Mouse (Mus musculus) cerebellum, postnatal 10 days (tissue): ENCODE results near the gene Zfhx3.

Source experiments
- DNase-seq, 2 experiments: peaks; one replicate each; pipeline ENCODE4 v3.0.0; 2021; ENCODE audit warnings: mixed read lengths in 2 of 2

Zfhx3 gene

DNA sequence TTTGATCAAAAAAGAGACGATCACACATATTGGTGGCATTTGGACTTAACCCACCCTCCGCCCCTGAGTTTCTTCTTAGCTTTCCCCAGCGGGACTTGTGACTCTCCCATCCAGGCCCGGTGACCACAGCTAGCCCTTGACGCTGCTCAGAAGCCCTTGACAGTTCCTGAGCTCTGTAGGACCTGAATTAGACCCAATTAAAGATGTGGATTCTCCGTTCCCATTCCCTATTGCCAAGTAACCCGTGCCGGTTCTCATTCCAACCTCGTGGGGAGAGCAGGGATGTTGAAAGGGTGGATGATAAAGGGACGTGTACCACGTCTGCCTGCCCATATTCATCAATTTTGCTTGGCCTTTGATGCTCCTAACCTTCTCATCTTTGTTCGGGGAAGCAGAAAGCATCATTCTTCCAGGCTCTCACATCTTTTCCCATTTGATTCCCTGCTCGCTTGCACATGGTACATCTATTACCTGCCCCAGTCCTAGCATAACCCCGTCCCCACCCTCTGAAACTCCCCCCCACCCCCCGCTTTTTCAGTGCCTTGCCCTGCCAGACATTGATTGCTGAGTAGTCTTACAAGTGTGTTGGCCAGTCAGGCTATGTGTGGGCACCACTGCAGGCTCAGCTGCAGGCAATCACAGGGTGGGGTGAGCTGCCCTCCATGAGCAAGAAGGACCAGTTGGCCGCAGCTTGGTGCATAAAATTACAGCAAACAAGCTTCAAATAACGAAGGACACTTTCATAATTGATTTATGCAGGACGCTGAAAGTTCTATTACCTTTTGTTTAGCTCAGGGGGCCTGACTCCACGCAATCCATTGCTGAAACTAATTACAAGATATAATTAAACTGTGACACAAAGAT lies 525.0 kb downstream of the Zfhx3 start:
- no peak for DNase-seq

DNA sequence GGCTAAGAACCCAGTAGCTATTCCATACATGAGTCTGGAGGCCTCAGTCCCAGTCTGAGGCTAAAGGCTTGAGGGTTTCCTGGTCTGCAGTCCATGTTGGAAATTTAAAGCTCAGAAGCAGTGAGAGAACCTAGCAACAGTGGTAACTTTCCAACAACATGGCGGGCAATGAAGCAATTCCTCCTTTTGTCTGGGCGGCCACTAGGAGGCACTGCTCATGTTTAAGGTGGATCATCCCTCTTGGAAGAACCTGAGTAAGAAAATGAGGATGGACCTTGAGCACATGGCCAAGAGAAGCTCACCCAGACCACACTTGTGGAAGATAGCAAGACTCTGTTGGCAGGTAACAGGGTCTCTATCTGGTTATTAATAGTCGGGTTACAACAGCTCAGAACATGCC lies 527.8 kb downstream of the Zfhx3 start:
- DNase-seq: no peak

DNA sequence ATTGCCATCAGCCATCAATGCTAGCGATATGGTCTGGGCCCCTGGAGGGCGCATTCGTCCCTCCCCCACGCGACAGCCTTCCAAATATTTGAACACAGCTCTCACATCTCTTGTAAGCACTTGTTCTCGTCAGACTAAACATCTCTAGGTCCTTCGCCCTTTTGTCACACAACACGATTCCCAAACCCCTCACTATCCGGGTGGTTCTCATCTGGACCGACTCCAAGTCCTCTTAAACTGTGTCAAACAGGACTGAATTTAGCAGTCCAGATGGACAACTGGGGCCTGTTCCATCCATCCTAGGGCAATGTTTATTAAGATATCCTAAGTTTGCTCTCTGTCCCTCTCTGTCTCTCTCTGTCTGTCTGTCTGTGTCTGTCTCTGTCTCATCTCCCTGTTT lies 532.1 kb downstream of the Zfhx3 start:
- DNase-seq: peak; percentile 18 to 32

DNA sequence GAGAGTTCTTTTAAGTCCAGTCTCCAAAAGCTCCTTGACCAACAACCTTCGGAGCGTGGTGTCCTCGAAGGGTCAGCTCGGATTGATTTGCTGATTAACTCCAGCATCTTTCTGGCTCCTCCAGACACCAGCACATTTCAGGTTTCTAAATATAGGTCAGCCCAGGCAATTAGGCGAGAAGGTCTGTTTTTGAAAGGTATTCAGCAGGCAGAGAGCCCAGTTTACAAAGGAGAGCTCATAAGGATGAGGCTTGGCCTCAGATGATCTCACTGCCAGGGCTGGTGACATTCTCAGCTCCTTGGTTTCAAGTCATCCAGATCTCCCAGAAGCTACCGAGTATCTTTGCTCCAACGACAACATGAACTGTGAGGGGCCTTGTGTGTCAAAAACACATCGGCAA lies 535.7 kb downstream of the Zfhx3 start:
- DNase-seq: peak; percentile 58 to 66

DNA sequence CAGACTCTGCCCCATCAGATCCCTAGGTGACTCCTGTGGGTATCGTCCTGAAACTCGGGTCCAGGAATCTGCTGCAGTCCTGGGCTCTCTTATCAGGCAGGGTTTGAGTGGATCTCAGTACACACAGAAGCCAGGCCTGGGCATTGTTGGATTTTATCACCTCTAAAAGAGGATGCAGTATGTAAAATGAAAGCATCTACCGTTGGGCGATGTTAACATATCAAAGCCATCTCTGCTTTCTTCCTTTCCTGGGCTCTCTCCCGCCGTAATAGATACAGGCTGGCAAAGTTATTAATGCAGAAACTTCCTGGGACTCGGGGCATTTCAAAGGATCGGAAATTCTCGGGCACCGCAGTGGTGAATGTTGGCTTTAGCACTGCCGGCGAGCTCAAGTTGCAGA lies 537.7 kb downstream of the Zfhx3 start:
- no peak for DNase-seq

DNA sequence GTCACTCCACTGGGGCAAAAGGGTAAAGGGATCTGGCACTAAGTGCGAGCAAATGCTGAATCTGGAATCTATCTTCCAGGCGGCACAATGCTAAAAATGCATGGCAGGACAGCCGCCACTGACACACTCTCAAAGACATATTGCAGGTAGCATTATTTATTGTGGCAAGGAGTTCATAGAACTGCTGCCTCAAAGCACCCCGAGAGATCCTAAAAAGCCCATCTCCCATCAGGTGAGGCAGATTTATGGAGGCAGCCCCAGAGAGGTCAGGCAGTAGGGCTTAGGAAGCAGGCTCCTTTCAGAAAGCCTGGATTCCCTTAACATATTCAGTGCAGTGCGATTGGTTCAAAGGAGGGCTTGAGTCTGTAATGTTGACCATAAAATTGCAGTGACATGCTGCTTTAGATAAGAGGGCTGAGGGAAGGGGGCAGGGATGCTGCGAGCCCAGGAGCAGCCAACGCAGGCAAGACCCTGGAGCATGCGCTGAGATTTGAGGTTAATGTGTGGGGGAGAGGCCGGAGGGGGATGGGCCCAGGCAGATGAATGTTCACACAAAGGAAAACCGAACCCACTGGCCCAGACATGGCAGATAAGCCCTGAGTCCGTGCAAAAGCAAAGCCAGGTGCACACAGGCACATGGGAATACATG lies 538.8 kb downstream of the Zfhx3 start:
- peak in 1 of 2 experiments; percentile 23 for DNase-seq

DNA sequence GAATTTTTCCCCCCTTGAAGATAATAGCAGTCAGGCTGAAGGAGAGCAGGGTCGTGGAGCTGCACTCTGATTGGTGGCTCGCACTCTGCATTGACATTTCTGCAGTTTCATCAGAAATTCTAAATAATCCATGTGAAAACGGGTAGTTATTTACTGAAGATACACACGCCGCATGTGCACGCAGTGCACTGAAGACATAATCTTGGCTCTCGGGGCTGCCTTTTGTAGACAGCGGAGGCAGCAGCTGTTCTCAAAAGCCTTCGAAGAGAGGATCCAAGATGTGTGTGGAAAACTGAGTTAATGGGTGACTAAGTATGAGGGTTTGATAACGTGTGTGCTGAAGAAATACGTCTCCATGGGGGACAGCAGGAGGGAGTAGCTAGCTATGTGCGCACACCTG lies 553.7 kb downstream of the Zfhx3 start:
- DNase-seq: no peak

DNA sequence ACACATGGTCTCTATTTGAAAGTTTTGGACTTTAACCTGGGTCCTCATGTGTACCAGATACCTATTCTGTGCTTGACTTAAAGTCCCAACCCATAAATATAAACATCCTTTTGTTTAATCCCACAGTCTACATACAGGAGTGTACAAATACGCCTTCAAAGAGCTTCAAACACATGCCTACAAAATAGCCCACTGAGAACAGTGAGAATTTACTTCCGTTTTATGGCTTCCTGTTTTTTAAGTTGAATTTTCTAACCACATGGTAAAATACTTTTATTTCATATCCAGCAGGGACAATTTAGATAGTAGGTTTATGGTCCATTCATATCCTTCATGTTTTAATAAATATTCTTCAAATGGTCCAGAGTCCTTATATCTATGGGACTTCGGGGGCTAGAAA lies 564.3 kb downstream of the Zfhx3 start:
- no peak for DNase-seq

- DNase-seq: no peak
These were observed 565.3 kb downstream of the Zfhx3 start for GRCm38 (mm10) chr8:108507769-108508168.

GRCm38 (mm10) chr8:108510641-108511325 lies 568.3 kb downstream of the Zfhx3 start:
- peak; percentile 42 to 56 for DNase-seq

- peak in 1 of 2 experiments; percentile 16 for DNase-seq
These were observed 575.7 kb downstream of the Zfhx3 start for GRCm38 (mm10) chr8:108518116-108518515.

- no peak for DNase-seq
These were observed 579.6 kb downstream of the Zfhx3 start for GRCm38 (mm10) chr8:108522050-108522449.

DNA sequence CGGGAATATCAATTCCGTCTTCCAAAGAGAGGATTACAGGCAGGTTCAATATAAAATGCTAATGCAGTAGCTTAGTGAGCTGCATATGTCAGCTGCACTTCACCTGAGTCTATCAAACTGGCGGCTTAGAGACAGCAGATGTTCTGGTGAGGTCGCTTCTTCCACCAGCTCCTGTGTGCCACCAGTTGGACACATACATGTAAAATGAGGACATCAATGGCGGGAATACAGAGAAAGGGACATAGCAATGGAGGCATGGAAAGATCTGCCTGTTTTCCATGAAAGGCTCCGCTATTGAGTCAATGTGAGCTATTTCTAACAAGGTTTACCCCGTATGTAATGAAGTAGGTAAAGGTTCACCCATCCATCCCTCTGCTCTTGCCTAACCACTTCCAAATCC lies 587.0 kb downstream of the Zfhx3 start:
- DNase-seq: no peak

DNA sequence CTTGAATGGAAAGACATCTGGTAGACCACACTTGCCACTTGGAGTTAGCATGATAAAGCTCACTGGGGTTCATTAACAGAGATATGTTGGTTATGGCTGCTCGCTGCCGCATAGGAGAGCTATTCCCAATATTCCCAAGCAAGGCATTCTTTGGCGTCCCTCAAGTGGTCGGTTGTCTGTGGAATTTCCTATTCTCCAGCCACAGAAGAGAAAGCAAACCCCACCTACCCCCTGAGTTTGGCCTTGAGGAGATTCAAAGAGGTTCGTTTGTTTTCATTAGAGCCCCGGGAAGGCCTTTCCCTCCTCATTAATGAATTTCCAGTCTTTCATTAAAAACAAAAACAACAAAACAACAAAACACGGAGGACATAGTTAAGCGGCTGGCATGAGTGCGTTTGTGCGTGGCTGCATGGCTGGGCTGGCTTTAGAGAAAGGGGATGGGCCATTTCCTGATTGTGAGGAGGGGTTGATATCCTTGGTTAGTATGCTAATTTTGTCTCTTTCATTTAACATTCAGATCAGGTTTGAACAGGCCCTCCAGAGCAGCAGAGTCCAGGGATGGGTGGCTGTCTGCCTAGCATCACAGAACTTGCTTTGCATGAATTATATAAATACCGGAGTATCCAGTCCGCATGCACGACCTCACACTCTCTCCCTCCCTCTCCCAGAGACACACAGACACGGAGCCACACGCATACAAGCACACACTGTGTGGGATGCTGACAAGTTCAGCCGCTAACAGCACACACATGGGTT lies 592.9 kb downstream of the Zfhx3 start:
- DNase-seq: no peak

- DNase-seq: peak in 1 of 2 experiments; percentile 47
These were observed 593.7 kb downstream of the Zfhx3 start for GRCm38 (mm10) chr8:108536186-108536585.

DNA sequence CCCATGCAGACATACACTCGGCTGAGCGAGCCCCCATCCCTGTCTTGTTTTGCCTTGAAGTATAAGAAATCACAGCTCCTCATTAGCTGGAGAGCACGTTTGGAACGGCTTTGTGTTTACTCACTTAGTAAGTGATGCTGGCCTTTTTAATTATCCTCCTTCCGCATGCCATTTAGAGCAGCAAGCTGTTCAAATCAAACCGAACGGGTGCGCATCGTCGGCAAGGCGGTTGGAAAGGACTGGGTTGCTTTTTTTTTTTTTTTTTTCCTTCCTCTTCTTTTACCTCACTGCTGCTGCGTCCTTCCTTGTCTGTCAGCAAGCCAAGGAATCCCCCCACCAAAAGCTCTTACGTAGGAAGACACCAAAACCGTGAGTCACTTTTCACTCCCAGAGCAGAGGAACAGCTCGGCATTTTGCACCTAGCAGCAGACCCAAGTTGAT lies 594.5 kb downstream of the Zfhx3 start:
- DNase-seq: peak; percentile 34 to 46

GRCm38 (mm10) chr8:108537686-108538551 lies 595.5 kb downstream of the Zfhx3 start:
- DNase-seq: peak; percentile 58 to 63

GRCm38 (mm10) chr8:108538929-108539555 lies 596.6 kb downstream of the Zfhx3 start:
- no peak for DNase-seq

DNA sequence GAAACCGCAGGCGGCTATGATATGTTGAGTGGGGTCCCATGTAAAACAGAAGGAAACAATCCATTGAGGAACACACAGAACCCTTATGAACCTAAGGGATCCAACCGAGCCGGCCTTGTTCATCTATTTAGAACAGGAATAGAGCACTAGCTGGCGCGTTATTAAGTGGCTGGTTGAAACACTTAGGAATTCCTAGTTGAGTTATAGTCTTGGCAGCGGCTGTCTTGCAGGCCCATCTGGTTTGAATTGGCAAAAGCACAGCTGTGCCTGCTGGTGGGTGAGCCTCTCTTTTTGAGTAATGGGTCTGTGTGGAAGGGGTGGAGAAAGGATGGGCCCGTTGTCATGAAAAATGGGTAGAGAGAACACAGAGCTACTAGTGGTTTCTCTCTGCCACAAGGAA lies 610.1 kb downstream of the Zfhx3 start:
- peak in 1 of 2 experiments; percentile 42 for DNase-seq

DNA sequence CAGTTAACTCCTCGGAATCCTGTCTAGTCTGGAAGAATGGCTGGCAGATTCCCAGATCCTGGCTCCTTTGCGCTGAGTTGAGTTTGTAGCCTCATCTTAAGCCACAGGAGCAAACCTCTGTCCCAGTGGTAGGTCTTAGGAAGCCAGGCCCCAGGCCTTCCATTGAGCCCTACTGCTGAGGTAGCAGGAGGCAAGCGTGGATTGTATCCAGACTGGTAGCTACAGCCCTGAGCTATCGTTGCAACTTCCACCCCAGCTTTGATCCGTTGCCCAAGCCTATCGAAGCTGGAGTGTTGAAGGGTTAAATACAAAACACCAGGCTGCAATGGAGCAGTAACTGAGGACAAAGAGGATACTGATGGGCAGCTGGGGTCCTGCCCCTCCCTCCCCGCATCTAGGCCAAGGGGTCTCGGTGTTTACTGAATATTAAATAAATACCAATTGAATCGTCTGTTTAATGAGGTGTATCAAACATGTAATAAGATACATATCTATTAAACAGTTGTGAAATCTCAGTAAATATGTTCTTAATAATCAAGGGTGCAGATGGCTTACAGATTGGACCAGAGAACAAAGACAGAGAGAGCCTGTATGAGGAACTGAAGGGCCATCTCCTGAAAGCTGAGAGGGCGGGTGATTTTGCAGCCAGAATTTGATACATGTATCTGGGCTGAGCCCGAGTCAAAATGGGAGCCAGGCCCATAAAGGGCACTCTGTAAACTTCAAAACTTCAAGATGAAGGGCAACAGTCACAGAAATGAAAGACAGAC lies 611.5 kb downstream of the Zfhx3 start:
- no peak for DNase-seq
